Mouse (Mus musculus): Measurements from ENCODE around the gene Ckb.

- TF ChIP-seq GATA1 (IDR thresholded peaks at IDR 0.05; ENCODE audit: borderline replicate concordance, low read length) (no peak), CTCF (IDR thresholded peaks at IDR 0.05; ENCODE audit: low read depth, low read length) (no peak)
Measured at GRCm38 (mm10) chr12:111674850-111675486, 2.8 kb upstream of the Ckb start.
